Mouse (Mus musculus): ENCODE data around the gene Cited2.
A peak's percentile ranks its signal among the peaks of the same experiment; 100 is the strongest.

The Cited2 gene

GRCm38 (mm10) chr10:17722653-17723410 is at the start of gene Cited2:
TSS of gene Cited2 (plus strand) at chr10:17723218.
- DNase-seq (ENCODE audit: low spot score in 2 of 2), result peak; percentile 93 to 95

DNA sequence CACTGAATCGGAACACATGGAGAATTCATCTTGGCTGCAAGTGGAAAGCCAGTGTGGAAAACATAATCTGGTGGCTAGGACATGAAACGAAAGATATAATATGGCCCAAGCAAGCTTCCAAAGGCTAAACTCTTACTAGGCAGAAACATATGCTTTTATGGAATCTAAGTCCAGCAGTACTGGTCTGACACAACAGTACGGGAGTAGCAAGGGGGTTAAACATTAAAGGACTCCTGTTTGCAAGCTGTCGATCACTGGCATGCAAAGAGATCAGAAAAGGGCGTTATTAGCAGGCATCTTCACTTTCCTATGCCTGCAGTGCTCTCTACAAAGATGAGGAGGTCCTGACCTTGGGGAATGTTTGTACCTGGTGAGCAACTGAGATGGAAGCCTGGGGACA is 48.6 kb upstream of the Cited2 start:
- DNase-seq (ENCODE audit: low spot score in 2 of 2), result no peak

DNA sequence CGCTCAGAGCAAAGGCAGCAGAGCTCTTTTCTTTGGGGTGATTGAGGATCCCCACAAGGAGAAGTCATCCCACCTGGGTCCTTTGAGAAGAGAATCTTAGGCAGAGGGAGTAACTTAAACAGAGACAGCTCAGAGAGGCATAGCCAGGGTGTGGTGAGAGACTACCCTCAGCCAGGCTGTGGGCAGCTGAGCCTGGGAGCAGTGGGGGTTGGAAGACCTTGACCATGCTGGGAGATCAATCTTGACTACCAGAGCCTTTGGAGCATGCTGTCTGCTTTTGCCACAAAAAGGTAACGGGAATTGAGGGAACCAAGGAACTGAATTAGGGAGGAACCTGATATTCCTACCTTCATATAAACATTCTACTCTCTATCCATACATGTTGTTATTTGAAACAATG is 48.1 kb upstream of the Cited2 start:
- DNase-seq (ENCODE audit: low spot score in 2 of 2), result no peak

DNA sequence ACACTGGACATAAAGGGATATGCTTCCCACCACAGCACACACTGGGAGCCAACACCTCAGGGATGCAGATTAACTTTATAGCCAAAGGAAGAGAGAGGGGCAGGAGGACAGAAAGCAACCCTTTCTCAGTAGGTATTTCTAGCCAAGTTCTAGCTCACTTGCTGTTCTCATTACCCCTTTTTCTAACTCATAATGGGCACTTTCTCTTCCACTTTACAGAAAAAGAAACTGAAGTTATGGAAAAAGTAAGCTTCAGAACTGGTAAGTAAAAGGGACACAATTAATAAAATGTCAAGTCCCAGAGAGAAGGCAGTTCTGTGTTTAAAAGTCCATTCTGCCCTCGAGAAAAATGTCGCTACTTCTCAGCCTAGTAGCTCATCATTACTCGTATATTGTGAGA is 46.6 kb upstream of the Cited2 start:
- DNase-seq (ENCODE audit: low spot score in 2 of 2), result no peak

DNA sequence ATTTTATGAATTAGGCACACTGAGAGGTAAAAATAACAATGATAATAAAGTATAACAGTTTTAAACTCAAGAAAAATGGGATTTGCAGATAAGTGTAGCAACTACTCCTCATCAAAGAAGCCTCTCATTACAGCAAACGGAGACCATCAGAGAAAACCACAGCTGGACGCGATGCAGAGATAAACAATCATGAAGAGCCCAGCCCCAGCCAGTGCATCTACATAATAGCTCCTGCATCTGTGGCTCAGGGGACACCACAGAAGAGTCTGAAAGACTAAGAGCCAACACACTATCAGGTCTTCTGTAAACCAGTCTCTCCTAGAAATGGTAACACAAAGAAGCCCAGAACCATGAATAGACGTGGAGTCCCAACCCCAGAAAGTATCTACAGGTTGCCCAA is 45.7 kb upstream of the Cited2 start:
- DNase-seq (ENCODE audit: low spot score in 2 of 2), result no peak

- DNase-seq (ENCODE audit: low spot score in 2 of 2), result no peak
Observed at GRCm38 (mm10) chr10:17680432-17681382, 42.3 kb upstream of the Cited2 start.

GRCm38 (mm10) chr10:17681386-17681785 is 41.6 kb upstream of the Cited2 start:
- DNase-seq (ENCODE audit: low spot score in 2 of 2), result no peak

DNA sequence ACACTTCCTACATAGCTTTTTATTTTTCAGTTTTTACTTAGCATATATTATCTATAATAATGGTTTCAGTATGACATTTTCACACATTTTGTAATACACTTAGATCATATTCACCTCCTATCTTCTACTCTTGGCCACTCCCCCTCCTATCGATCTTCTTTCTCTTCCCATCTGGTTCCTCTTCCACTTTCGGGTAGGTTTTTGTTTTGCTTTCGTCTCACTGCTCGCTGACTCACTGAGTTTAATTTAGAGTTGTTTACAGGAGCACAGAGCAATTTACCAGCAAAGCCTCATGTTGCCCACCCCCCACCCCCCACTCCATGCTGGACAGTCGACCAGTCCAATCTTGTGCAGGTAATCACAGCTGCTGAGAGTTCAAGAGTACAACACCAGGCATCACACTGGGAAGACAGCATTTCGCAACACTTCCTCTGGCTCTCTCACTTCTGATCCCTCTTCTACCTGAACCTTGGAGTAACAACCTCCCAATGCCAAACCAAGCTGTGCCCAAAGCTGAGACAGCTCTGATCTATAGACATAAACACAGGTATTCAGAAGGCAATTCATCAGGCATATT is 39.1 kb upstream of the Cited2 start:
- DNase-seq (ENCODE audit: low spot score in 2 of 2), result no peak

DNA sequence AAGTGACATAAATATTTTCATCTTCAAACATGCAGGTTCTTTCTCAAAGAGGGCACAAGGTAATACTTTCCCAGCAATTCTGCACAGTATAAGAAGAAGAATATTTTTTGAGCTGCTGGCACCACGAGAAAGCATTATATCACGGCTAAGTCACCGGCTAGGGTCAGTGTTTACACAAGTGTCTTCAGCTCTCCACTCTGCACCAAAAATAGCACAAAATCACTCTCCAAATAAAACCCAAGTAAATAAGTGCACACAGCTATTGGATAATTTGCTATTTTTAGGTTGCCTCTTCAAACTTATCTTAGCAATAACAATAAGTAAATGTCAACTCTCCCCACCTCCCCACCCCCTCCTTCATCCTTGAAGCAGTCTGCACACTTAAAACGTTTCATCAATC is 33.2 kb upstream of the Cited2 start:
- no peak for DNase-seq (ENCODE audit: low spot score in 2 of 2)

DNA sequence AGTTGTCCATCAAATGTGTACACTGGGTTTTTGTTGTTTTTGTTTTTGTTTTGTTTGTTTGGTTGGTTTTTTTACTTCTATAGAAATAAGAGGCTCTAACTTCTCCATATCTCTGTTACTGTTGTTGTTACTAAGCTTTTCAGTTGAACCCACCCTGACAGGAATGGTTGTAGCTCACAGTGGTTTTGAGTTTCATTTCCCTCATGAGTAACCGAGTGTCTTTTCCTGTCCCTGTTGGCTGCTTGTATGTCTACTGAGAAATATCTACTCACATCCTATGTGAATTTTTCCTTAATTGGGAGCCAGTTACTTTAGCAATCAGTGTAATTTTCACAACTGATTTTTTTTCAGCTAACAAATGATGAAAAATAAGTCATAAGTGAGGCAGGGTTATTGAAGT is 31.3 kb upstream of the Cited2 start:
- DNase-seq (ENCODE audit: low spot score in 2 of 2), result no peak

DNA sequence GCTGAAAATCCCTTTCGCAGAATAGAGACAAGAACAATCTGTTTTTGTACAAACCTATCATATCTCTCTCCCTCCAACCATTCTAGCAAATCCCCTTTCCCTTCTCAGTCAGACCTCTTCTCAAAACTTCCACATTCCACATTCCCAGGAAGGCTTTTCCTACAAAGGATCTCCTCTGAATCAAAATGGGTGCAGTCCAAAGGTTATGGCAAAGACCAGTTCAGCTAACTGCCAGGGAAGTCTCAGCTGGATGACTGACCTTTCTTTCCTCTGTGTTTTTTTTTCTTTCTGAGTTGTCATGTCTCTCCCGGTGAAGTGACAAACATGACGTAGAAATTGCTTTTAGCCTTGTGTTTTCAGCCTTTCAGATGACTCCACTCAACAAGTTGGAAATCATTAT is 27.2 kb upstream of the Cited2 start:
- no peak for DNase-seq (ENCODE audit: low spot score in 2 of 2)

- DNase-seq (ENCODE audit: low spot score in 2 of 2), result no peak
Observed at GRCm38 (mm10) chr10:17697376-17698265, 25.4 kb upstream of the Cited2 start.

DNA sequence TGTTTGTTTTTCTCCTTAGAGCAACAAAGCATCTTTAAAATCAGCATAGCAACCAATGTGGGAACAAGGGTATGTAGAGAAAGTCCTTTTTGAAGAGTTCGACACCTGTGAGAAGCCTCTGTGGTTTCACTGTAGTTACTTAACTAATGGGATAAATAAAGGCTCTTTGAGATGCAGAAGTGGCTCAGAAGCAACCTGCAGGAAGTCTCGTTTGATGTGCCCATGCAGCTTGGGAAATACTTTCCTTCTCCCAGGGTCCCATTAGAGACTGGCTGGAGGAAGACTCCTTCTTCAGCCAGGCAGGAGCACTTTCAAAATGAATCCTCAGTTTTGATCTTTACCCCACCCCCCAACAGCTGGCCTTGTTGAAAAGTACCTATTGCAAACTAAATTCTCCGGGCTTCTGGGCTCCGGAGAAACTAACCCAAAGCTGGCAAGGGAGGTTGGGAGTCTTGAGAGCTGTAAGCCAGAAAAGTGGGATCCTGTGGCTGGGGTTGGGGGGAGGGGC is 17.5 kb upstream of the Cited2 start:
- DNase-seq (ENCODE audit: low spot score in 2 of 2), result no peak

GRCm38 (mm10) chr10:17710753-17711152 is 12.3 kb upstream of the Cited2 start:
- DNase-seq (ENCODE audit: low spot score in 2 of 2), result no peak

DNA sequence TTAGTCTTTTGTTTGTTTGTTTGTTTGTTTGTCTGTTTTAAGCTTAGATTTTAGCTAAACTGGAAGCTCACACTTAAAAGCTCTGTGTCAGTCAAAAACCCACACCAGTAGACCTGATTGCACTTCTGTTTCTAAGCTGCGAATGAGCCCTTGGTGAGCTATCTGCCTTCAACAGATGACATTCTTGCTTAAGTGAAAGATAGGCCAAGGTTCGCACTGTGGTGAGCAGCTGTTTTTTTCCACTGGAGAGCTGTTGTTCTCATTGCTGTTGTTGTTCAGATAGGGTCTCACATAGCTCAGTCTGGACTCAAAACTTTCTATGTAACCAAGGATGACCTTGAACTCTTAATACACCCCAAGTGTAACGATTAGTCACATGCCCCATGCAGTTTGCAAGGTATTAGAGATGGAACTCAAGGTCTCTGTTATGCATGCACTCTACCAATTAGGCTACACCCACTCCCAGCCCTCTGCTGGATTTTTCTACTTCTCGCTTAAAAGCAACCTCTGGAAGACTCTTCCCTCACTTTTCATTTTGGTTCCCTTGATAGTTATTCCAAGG is 3.9 kb upstream of the Cited2 start:
- DNase-seq (ENCODE audit: low spot score in 2 of 2), result no peak

- DNase-seq (ENCODE audit: low spot score in 2 of 2), result no peak
Observed at GRCm38 (mm10) chr10:17719646-17720045, 3.4 kb upstream of the Cited2 start.

DNA sequence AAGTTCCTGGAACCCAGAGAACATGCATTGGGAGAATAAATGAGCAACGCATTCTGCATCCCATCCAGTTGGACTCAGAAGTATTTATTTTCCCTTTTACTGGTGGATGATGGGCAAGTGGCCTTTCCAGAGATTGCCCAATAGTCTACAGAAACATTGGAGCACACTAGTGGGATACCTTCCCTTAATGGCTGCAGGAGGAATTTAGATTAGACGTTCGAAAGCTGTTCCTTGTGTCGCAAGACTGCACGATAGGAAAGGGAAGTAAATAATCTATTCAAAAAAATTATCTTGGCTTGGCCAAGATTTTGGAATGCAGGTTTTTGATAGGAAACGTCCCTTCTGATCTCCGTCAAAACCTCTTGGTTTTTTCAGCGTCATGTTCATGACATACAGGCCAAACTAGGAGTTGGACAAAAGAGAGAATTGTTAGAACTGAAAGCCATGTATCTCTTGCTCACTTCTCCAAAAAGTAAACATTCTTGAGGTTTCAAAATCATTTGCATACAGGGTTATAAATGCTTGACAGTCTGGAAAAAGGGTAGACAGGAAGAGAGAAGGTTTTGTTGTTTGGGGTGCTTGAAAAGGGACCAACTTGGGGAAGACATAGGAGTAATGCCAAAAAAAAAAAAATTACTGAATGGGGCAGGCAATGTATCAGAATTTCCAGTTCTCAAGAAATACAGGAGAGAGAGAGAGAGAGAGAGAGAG is 2.0 kb upstream of the Cited2 start:
- no peak for DNase-seq (ENCODE audit: low spot score in 2 of 2)

DNA sequence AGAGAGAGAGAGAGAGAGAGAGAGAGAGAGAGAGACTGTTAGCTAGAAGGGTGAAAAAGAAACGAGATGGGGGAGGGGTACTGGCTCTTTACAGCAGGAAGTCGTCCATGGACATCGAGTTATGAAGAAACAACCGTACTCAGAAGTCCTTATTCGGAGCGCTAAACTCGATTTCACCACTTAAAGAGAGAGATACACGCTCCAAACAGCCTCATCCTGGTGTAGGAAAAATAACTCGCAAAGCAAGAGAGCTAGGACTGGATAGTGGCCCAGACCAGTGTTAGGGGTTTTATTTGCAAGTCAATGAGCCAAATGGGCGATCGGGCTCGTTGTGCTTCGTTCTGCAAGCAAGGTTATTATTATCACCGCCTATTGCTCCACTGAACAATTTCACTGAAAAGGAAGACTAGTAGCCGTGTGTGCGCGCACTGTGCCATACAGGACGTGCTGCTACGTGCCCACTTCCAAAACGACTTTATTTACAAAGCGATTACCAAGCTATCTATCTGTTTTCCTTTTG is 1.4 kb upstream of the Cited2 start:
- peak; percentile 19 to 54 for DNase-seq (ENCODE audit: low spot score in 2 of 2)

DNA sequence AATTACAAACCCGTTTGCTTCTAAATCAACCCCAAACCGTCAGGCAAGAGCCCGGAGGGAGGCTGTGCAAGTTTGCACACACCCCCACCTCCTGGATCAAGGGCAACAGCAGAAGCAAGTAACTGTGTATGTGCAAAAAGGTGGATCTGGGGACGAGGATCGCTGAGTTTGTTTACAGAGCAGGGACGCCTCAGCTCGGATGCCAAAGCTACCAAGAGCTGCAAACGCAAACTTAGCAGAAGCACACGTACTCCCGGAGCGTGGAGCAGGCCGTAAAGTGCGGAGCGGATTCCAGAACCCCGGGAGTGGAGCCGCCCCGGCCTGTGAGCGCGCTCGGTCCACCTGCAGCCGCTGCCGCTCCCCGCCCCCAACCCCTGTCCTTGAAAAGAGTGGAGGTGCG is 860 bp upstream of the Cited2 start:
- peak; percentile 91 to 93 for DNase-seq (ENCODE audit: low spot score in 2 of 2)

DNA sequence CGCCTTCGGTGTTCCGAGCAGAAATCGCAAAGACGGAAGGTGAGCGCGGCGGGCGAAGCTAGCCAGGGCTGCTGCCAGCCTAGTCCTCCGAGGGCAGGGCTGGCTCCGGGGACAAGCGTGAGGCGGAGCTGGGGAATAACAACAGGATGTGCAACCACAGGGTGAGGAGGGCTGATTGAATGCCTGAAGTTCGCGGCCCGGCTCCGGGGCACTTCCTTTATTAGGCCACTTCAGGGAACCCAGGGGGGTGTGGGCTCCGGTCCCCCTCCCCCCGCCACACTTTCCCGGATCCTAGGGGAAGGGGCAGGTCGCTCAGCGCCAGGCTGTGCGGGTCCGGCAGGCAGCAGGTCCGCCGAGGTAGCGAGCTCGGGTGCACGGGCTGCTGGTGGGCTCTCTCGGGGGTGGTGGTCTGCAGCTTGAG is 413 bp downstream of the Cited2 start:
- peak in 1 of 2 experiments; percentile 45 for DNase-seq (ENCODE audit: low spot score in 2 of 2)

All from right cerebral cortex, postnatal 36 days (tissue).